Mouse (Mus musculus) heart, adult 9 months (tissue): ENCODE results near the gene Ttc32.
"Not testable (repeated sequence)": the region's sequence is repeated elsewhere in the genome, so short reads cannot be mapped to it uniquely, and the experiment has no call there.

ENCODE experiments used
- DNase-seq, 2 experiments: peaks; one replicate each; pipeline ENCODE4 v3.0.0; 2022; ENCODE audit warnings: low spot score in 2 of 2

Ttc32 gene

DNA sequence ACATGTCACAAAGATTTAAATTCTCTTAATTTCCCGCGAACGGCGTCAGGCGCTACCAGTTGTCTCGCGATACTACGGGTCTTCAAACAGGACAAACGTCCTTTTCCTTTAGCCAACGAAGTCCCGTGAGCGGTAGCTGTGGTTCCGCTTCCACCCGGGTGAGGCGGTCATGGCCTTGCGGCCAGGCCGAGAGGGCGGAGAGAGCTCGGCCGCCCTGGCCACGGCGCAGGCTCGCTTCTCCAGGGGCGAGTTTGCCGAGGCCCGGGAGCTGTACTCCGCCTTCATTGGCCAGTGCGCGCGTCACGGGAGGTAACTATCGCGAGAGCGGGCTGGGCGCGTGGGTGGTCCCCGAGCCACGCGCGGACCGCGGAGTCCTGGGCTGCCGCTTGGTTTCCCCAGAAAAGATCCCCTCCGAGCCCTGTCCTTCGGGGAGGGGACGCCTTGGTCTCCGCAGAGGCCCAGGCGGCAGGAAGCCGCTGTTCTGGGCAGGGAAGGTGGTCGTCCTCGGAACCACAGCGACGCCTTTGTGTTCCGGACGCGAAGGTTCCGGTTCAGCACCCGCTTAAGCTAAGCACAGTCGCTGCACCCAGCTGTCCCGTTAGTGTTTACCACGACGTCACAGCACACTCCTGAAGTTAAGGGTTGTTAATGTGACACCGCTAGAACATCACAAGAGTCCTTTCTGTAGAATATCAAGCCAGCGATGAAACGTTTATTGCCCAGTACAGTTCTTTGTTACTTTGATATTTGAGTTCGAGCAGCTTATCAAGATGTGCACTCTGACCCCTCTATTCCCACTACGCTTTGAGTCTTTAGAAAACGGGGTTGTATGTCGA, at the start of gene Ttc32:
TSS of gene Ttc32 (plus strand) at position 110 of the 836 bp plus-strand sequence.
- DNase-seq = peak; percentile 94 to 96

DNA sequence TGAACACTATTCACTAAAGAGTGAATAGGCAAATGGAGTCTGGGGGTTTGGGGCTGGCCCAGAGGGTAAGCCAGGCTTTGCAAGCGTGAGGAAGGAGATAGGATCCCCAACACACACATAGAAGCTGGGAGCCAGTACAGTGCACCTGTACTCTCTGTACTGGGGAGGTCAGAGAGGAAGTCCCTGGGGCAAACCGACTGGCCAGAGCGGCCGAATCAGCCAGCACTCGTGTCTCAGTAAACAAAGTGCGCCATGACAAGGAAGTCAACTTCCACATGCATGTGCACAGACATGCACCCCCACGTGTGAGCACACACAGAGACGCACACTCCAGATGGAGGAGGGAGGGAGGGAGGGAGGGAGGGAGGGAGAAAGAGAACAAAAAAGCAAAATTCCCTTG, 36.6 kb upstream of the Ttc32 start:
- no peak for DNase-seq

DNA sequence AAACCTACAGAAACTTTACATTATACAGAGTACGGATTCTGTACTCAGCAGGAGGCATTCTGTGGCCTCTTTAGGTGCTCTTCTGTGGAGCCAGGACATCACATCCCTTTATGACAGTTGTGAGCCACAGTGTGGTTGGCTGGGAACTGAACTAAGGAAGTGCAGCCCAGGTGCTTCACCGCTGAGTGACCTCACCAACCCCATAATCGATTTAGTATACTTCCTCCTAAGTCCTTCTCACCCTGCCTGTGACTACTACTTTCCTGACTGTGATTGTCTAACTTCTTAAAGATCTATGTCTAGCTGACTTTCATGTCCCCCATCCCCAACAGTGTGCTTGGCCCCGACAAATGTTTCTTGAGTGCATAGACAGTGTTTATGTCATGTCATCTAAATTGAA, 31.5 kb upstream of the Ttc32 start:
- DNase-seq = no peak

DNA sequence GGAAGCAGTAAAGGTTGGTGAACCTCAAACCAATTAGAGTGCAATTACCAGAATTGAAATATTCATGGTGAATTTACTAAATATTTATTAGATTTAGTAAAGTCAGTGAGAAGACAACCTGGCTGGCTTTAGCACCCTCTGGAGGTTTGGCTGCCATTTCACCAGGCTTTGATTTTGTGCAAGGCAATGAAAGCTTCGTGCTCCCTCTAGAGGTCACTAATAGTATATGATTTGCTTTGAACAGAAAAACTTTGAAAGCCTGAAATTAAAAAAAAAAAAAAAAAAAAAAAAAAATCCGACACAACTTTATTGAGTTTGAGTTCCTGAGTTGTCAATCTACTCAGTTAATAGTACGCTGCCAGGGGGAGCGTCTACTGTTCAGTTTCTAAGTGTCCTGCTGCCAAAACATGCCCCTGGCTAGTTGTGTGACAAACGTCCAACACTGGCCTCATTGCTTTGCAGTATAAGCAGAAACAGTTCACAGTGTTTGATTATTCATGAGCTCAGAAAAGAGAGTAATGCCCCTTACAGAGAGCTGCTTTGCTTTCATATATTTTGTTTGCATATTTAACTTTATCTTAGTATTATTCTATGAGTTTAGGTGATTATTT, 27.7 kb upstream of the Ttc32 start:
- peak; percentile 28 to 62 for DNase-seq

DNA sequence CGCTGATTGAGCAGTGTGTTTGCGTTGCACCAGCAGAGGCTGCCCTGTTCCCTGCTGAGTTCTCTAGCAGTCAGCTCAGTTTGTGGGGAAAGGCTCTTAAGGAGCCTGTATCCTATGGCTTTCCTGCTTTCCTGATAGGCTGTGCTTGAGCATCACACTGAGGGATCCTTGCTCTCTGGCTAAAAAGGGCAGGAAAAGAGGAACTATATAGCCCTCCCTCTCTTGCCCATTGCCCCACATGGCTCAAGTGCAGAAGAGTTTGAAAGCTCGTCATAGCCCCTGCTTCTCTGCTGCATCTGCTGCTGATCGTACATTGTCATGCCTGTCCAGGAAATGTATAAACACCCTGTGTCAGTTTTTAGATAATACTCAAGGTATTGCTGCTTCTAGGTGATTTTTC, 22.7 kb upstream of the Ttc32 start:
- no peak for DNase-seq

DNA sequence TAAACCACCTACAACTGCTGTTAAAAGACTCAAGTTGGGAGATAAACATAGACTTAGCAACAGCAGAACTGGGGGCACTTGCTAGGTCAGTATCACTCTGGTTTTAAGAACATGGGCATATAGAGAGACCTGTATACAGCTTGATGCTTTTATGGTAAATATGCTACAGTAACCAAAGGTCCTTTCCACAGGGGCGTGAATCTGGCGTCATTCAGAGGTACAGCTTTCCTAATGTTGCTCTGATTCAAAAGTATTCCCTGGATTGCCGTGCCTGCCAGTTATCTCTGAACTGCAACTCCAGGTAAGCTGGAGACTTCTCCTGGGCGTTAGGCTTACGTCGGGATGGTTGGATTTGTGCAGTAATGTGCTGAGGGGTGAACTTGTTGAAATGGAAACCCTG, 22.0 kb upstream of the Ttc32 start:
- no peak for DNase-seq

DNA sequence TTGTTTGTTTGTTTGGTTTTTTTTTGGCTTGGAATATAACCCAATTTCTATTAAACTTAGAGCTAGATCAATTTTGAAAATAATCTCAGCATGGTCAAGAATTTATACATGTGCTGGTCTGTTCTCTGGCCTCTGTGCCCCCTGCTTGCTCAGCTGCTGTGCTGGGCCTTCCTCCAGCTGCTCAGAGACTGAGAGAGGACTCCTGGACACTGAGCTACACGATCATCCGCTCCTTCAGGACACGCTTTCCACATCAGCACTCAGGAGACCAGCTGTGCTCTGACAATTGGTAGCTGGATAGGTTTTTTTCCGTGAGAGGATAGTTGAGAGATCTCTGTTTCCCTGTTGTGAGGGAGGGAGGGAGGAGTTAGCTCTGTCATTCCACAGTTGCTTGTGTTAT, 19.5 kb upstream of the Ttc32 start:
- no peak for DNase-seq

DNA sequence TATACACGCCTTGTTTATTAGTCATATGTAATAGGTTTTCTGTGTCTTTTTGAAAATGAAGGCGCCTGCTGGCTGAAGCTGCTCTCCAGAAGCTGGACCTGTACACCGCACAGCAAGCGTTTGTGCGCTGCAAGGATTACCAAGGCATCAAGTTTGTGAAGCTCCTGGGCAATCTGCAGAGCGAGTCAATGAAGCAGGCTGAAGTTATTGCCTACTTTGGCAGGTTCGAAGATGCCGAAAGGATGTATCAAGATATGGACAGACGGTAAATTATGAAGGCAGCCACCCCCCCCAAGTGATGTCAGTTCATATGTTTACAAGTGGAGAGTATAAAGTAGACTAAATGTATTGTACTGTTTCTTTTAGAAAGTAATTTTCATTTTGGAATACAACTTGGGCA, 13.4 kb upstream of the Ttc32 start:
- no peak for DNase-seq

DNA sequence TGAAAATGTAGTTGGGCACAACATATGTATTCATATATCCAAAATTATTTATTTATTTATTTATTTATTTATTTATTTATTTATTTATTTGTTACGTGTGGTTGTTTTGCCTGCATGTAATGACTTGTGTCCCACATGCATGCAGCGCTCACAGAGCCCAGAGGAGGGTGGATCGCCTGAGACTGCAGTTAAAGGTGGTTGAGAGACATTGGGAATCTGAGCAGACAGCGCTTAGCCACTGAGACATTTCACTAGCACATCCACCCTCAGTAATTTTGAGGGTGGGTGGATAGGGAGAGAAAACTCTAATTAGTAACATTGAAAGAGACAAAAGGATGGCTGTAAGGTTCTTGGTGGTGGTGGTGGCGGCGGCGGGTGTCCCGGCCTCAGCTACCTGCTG, 9.4 kb upstream of the Ttc32 start:
- no peak for DNase-seq

DNA sequence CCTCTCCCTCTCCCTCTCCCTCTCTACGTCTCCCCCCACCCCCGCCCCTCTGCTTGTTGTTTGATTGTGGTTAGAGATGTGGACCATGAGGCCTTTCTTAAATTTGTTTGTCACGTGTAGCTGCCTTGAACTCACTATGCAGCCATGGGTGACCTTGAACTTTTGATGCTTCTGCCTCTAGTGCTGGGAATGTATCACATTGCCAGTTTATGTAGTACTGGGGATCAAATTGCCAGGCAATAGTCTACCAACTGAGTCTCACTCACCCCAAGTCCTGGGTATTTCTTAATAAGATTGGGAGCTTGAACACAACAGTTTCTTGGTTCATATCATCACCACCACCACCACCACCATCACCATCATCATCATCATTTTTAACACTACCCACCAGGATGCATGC, 8.8 kb upstream of the Ttc32 start:
- DNase-seq = no peak

DNA sequence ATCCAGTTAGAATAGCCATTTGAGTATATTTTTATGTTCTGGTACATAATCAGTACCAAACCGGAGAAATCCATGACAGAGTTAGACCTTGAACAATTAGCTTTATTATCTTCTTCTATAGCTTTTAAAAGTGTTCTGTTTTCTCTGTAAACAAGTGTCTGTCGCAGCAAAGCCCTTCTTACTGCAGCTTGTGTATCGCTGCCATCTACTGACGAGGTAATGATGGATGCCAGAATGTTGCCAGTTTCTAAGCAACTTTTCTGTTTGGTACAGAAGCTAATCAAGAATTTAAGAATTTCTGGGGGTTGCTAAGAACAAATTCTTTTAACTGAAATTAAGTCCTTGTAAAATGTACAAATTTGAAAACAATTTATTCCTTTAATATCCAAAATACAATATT, 6.8 kb upstream of the Ttc32 start:
- no peak for DNase-seq

DNA sequence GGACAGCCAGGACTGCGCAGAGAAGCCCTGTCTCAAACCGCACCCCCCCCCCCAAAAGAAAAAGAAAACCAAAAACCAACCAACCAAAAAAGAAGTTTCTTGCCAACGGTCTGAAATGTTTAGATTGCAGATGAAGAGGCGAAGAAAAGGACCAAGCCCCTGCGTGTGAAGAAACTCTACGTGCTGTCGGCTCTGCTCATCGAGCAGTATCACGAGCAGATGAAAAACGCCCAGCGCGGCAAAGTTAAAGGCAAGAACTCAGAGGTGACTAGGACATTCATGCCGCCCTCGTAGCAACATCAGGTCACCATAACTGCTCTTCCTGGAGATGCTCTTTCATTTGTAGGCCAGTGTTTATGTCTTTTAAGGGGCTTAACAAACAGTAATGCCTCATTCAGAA, 5.7 kb upstream of the Ttc32 start:
- DNase-seq = no peak

DNA sequence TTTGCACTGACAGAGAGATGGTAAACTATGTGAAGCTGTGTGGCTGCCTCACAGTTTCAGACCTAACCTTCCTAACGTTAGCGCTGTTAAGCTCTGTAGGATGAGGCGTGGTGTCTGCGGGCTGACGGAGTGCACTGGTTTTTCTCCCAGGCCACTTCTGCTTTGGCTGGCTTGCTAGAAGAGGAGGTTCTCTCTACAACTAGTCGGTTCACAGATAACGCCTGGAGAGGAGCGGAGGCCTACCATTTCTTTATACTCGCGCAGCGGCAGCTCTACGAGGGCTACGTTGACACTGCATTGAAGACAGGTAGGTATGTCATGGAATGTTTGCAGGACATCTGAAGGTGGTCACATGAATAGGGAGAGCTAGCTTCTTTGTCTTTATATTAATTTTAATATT, 5.1 kb upstream of the Ttc32 start:
- DNase-seq = peak; percentile 18 to 31

DNA sequence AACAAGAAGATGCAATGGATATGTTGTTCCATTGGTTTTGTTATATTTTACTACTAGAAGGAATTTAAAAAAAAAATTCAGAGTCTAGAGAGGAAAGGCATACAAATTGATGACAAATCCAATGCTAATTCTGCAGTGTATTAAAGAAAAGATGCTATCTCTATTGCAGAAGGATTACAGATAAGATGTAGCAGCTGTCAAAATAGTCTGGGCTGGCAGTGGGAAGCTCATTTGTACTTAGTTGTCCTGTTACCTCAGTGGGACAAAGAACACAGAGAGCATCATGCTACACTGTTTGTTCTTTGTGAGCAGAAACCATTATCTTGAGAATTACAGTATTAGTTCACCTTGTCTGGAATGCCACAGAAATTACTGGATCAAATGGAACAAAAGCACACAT, 3.0 kb upstream of the Ttc32 start:
- no peak for DNase-seq

DNA sequence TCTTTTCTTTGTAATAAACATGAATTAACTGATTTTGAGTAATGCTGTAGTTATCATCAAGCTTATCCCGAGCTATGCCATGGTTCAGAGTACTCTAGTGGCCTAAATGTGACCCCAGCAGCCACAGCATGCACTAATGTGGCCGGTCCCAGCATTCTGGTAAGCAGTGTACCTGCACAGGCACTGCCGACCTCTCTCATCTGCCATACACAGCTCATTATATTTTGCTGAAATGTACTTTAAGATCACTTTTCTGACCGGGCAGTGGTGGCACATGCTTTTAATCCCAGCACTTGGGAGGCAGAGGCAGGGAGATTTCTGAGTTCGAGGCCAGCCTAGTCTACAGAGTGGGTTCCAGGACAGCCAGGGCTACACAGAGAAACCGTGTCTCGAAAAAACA, 981 bp upstream of the Ttc32 start:
- not testable (repeated sequence) for DNase-seq

DNA sequence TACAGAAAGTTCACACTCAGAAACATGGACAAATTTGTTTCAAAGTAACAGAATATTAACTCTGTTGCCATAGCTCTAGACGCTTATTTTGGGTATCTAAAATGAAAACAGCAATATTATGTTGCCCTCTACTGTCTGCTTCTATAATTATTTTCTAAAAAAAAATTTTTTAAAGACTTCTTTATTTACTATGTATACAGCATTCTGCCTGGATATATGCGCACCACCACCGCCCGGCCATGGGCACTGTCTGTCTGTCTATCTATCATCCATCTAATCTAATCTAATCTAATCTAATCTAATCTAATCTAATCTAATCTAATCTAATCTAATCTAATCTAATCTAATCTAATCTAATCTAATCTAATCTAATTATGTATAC, 300 bp upstream of the Ttc32 start:
- no peak for DNase-seq

DNA sequence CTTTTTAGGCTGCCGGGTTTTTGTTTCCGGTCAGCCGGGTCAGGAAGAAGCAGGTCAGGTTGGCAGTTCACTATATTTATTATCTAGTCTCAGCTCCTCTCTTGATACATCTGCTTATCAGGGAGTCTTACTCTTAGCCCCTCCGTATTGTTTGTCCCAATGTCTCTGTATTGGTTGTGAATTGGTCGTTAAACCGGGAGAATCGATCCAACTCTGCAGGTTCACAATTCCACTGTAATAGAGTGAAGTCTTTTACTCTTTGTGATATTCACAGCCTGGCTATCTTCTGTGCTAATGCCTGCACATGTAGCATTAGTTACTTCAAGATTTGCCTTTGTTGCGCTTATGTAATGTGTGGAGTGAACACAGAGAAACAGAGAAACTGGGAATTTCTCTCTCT, 1.4 kb downstream of the Ttc32 start:
- no peak for DNase-seq

DNA sequence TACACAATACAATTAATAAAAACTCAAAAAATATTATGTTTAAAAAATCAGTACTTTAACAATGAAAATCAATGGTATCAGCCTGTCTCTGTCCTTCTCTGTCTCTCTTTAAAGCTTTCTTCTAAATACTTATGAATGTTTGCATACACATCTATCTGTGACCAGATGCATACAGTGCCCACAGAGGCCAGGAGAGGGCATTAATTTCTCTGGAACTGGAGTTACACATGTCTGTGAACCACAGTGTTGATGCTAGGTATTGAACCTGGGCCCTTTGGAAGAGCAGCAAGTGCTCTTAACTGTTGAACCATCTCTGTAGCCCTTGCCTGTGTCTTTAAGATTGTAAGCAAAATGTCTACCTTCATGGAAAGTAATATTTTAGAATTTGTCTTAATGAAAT, 3.3 kb downstream of the Ttc32 start:
- no peak for DNase-seq

DNA sequence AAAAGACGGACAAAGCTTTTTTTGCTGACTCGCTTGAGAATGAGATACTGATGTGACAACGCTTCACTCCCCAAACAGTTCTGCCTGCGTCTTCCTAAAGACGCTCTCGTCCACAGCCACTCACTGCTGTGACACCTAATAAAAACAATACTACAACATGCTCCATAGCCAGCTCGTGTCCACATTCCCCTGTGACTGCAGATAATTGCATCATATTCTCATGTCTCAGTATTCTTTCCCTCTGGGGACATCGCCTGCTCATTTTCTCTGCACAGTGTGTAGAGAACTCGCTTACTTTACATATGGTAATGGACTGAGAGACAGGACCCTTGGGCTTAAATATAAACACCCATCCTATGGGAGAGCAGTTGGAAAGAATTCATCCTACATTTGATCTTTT, 6.6 kb downstream of the Ttc32 start:
- DNase-seq = no peak

DNA sequence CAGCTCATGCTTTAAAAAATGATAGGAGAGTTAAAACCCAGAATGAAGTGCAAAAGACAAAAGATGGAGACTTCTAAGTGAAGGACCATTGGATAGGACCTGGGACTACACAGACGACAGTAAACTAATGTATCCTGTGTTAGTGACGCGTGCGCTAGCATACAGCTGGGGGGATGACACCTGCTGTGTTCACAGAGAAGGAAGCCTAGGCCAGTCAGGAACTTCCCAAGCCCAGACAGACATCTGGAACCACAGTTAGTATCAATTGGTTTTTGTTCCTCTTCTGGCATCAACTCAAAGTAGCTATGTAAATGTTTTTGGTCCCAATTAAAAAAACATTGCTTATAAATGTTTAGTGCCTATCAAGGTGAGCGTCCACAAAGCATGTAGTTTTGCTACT, 10.4 kb downstream of the Ttc32 start:
- no peak for DNase-seq

DNA sequence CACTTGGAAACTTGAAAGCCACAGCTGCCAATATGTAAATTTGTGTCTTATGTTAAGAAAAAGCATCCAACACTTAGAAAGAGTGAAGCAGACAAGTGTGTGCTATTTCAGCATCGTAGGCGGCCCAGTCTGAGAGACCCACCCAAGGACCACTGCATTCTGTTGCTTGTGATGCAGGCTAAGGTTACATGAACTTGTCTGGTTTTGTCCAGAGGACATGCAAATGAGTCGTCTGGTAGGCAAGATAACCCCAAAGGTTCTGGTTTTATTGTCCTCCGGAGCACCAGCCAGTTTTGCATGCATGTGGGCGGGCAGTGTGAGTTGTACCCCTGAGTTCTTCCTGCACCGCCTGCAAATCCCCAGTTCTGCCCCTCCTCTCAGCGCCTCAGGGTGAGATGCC, 10.9 kb downstream of the Ttc32 start:
- DNase-seq = no peak

DNA sequence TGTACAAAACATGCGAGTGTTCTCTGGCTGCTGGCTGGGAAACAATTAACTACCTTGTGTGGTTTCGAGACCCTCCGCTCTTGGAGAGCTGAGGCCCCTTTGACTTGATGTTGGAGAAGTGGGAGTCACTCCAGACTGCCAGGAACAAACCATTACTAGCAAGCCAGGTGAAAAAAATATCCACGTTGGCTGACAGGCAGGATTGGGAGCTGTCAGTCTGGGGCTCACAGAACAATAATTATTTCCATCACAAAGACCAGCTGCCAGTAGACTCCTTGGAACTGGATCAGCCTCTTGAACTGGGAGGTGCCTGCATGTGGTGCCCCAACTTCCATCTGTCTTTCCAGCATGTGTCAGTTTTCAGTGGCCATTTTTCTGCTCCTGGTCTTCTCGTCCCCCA, 12.5 kb downstream of the Ttc32 start:
- no peak for DNase-seq

DNA sequence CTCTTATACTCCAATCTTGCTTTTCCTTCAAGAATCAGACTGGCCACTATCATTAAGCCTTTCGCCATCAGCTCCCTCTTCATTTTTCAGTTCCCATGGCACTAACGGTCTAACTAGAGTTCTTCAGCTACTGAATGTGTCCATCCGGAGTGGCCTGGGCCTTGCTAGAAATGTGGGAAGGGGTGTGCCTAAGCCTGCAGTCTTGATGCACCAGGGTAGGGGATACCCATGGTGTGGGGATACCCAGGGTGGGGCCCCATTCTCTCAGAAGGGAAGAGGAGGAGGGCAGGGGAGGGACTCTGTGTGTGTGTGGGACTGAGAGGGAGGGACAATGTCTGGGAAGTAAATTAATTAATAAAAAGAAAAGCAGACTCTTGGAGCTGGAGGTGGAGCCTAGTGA, 13.0 kb downstream of the Ttc32 start:
- no peak for DNase-seq

DNA sequence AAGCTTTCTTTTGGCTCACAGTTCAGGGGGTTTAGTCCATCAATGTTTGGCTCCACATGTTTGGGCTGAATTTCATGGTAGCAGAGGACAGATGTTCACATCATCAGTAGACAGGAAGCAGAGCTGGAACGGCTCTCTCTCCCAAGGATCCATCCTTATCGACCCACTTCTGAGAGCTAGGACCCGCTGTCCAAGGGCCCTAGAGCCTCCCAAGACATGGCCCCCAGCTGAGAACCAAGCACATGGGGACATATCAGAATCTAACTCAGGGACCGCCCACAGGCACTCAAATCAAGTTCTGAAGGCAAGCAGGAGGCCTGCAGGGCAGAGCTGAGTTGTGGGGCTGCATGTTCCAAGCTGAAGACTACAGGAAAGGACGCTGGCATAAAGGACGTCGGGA, 14.9 kb downstream of the Ttc32 start:
- DNase-seq = no peak
